Mouse (Mus musculus) retina, postnatal 7 days (tissue): ENCODE data around the gene Gm14296.
"Not testable (repeated sequence)": the region's sequence is repeated elsewhere in the genome, so short reads cannot be mapped to it uniquely, and the experiment has no call there.

Source experiments
- DNase-seq: peaks from one replicate; pipeline ENCODE4 v3.0.0-alpha.2; 2012; ENCODE audit warnings: low read depth, low spot score

Gm14296 gene

GRCm38 (mm10) chr2:176927709-176928108, at the start of gene Gm14296:
Gene Gm14296, minus strand, starts transcription at chr2:176927809.
- not testable (repeated sequence) for DNase-seq

DNA sequence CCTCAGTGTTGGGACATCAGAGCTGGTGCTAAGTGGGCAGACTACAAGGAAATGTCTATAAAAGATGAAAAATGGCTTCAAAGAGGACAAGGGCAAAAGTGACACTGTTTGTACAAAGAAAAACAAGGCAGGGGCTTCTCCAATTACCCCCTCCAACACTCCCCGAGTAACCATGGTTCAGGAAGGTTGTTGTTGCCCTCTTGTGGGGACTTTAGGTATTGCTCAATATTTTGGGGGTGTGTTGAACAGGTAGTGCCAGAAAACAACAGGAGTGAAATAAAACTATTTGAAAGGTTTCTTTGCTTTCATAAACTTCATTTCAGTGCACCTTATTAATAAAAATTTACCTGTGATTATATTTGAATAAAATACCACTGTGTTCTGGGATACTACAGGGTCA, 22.1 kb downstream of the Gm14296 start:
- DNase-seq, result not testable (repeated sequence)
